Mouse (Mus musculus) liver, embryonic 16.5 days (tissue): ENCODE results near the gene Dnm3. TPM values are rescaled to one million over a fixed set of nuclear protein-coding genes. Genes with fewer than 3 reads are reported as not detected.
"Not testable (repeated sequence)": the region's sequence is repeated elsewhere in the genome, so short reads cannot be mapped to it uniquely, and the experiment has no call there.

Experiments used
- ATAC-seq: fragments of 200-750 bp; cut with Nextera tagmentation; 2 replicates; pipeline ENCODE4 v1.8.0; 2017; ENCODE audit warnings: low read depth, mild to moderate bottlenecking, moderate number of reproducible peaks, moderate library complexity
- H3K27ac ChIP-seq: fragments of 300-500 bp; sonication (generic); 2 replicates; pipeline ENCODE4 v1.5.1; 2014; ENCODE audit warnings: mild to moderate bottlenecking, low read length
- H3K27me3 ChIP-seq: fragments of 300-500 bp; sonication (generic); 2 replicates; pipeline ENCODE4 v1.6.1; 2014; ENCODE audit warnings: low read depth, low read length, mixed read lengths; ENCODE audit not compliant: control insufficient read depth, insufficient read depth
- H3K36me3 ChIP-seq: fragments of 300-500 bp; sonication (generic); 2 replicates; pipeline ENCODE4 v1.6.1; 2014; ENCODE audit warnings: mild to moderate bottlenecking; ENCODE audit not compliant: control insufficient read depth, insufficient read depth
- H3K4me1 ChIP-seq: fragments of 300-500 bp; sonication (generic); 2 replicates; pipeline ENCODE4 v1.6.1; 2014; ENCODE audit warnings: low read depth, low read length, mixed read lengths; ENCODE audit not compliant: control insufficient read depth
- H3K4me2 ChIP-seq: fragments of 300-500 bp; sonication (generic); 2 replicates; pipeline ENCODE4 v1.6.1; 2014; ENCODE audit warnings: low read depth, low read length, mixed read lengths
- H3K4me3 ChIP-seq: fragments of 300-500 bp; sonication (generic); 2 replicates; pipeline ENCODE4 v1.5.1; 2014; ENCODE audit warnings: low read depth, mild to moderate bottlenecking, low read length
- H3K9ac ChIP-seq: fragments of 300-500 bp; sonication (generic); 2 replicates; pipeline ENCODE4 v1.6.1; 2014; ENCODE audit warnings: low read depth, low read length
- H3K9me3 ChIP-seq: fragments of 300-500 bp; sonication (generic); replicated peaks from 2 replicates; pipeline ENCODE4 v1.6.1; 2016; ENCODE audit warnings: low read length; ENCODE audit not compliant: control insufficient read depth
- WGBS: fragments of 180-500 bp; shearing (Covaris S2); extraction: QIAGEN DNeasy Blood & Tissue Kit; methylation state at CpG from one replicate; pipeline ENCODE4 v1.1.7; 2014; ENCODE audit not compliant: insufficient replicate concordance; 5-methylcytosine and 5-hydroxymethylcytosine counted together
- polyA plus RNA-seq: library from polyadenylated mRNA; unstranded; fragments of >200 nt; fragmentation: Nextera tagmentation; extraction: Ambion mirVana; gene quantifications from 2 replicates; pipeline ENCODE4 v1.2.1, GENCODE M21; 2015

Gene Dnm3
- polyA plus RNA-seq, 1 experiment from 2014 or later, result 1.5 TPM

DNA sequence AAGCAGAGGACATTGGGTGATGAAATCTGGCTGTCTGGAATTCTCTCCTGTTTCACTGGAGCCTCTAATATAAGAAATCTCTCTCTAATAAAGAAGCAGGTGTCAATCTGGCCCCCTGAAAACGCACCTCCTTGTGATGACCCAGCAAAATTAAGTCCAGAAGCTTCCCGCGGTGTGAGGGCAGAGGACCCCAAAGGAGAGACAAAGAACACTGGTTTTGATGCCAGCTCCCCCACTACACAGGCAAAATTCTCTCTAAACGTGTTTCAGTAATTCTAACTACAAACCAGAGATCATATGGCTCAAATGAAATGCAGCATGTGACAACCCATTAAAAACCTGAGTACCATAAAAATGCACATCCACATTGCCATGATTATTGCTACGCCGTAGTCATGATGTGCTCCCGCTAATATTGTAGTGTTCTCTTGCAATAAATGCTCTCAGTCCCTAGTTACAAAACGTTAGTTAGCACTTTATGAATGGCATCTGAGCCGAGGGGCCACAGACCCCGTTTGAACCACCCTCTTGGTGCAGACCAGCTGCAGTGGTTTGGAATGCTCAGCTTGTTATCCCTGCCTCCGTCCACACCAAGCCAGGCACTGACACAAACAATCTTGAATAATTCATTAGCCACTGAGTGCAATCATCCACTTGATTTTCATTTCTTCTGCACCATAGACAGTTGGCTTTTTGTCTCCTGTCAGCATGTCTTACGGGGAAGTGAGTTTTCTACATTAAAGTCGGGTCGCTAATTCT lies 67.4 kb downstream of the Dnm3 start:
- H3K27ac ChIP-seq, result no peak overlapping the region
- H3K27me3 ChIP-seq, result no peaks in the 10 kb centered on the region
- no peaks in the 10 kb centered on the region for H3K9me3 ChIP-seq
- WGBS, result 64% methylated on average over 14 of the region's 14 CpGs
- no peaks in the 10 kb centered on the region for H3K36me3 ChIP-seq
- H3K4me2 ChIP-seq, result no peak overlapping the region
- no peak overlapping the region for H3K4me3 ChIP-seq
- H3K9ac ChIP-seq, result no peak overlapping the region
- no peak for ATAC-seq
- H3K4me1 ChIP-seq, result no peaks in the 10 kb centered on the region

DNA sequence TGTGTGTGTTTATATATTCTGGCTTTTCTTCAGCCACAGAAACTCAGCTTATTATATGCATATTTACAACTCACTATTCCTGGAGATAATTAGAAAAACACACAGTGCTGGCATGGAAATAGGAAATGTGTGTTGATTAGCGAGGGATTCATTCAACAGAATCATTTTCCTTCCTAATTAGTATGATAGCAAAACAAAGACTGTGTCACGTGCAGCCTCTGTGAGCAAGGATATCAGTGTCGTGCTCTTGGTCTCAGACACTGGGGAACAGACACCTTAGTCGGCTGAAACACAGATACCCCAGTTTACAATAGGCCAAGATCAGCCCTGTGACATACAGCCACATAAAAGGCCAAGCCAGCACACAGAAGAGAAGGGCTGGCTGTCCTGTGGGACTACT lies 83.3 kb downstream of the Dnm3 start:
- ATAC-seq, result no peak
- WGBS, result 50% methylated on average over 4 of the region's 4 CpGs
- no peak overlapping the region for H3K9ac ChIP-seq

DNA sequence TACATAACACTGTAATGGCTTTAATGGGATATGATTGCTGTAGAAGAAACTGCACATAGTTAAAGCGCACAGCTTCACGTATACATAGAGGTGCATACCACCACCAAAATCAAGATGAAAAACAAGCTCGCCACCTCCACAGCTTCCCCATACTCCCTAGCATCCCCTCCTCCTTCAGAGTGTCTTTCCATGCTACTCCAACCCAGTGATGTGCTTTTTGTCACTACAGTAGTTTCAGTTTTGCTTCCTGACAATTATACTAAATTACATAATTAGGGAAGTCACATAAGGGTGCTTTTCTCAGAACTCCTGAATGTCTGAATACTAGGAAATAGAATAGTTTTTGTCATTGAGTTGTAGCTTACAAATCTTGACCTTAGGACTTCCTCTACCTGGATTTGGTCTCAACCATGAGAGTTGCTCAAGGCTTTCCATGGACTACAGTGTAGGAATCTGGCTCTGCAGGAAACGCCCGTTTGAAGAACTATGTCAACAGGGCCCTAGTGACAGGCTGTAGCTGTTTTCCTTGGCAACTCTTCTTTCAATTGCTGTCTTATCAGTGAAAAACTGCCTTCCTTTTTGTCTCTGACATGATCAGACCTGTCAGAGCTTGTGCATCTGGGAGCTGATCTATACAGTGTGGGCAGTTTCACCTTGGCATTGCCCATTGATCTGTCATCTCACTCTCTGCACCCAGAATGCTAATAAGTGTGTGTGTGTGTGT lies 89.2 kb downstream of the Dnm3 start:
- no peak overlapping the region for H3K4me2 ChIP-seq
- H3K27ac ChIP-seq, result no peak overlapping the region
- H3K9ac ChIP-seq, result no peak overlapping the region
- no peaks in the 10 kb centered on the region for H3K4me1 ChIP-seq
- no peak overlapping the region for H3K4me3 ChIP-seq
- no peaks in the 10 kb centered on the region for H3K36me3 ChIP-seq
- no peaks in the 10 kb centered on the region for H3K9me3 ChIP-seq
- H3K27me3 ChIP-seq, result no peaks in the 10 kb centered on the region
- ATAC-seq, result no peak
- WGBS, result 61% methylated on average over 5 of the region's 5 CpGs

More for the DNA sequence above, 83.3 kb downstream of the Dnm3 start:
- H3K27me3 ChIP-seq, result no peaks in the 10 kb centered on the region
- no peaks in the 10 kb centered on the region for H3K9me3 ChIP-seq
- no peak overlapping the region for H3K27ac ChIP-seq
- no peak overlapping the region for H3K4me2 ChIP-seq
- no peaks in the 10 kb centered on the region for H3K4me1 ChIP-seq
- H3K36me3 ChIP-seq, result no peaks in the 10 kb centered on the region
- H3K4me3 ChIP-seq, result no peak overlapping the region

- not testable (repeated sequence) for H3K9me3 ChIP-seq, H3K9ac ChIP-seq, H3K36me3 ChIP-seq, ATAC-seq, H3K27me3 ChIP-seq, H3K27ac ChIP-seq, H3K4me2 ChIP-seq, H3K4me1 ChIP-seq, H3K4me3 ChIP-seq
- 77% methylated on average over 1 of the region's 1 CpGs for WGBS
Observed at GRCm38 (mm10) chr1:162373068-162373467, 104.8 kb downstream of the Dnm3 start.

GRCm38 (mm10) chr1:162369726-162370125 lies 108.1 kb downstream of the Dnm3 start:
- ATAC-seq, result no peak
- WGBS, result 50% methylated on average over 4 of the region's 4 CpGs
- Histone ChIP-seq H3K9ac (no peak overlapping the region), H3K27me3 (no peaks in the 10 kb centered on the region), H3K4me1 (no peaks in the 10 kb centered on the region), H3K9me3 (no peaks in the 10 kb centered on the region), H3K4me3 (no peak overlapping the region), H3K27ac (no peak overlapping the region), H3K36me3 (no peaks in the 10 kb centered on the region), H3K4me2 (no peak overlapping the region)

- ATAC-seq, result no peak
- no peak overlapping the region for H3K4me3 ChIP-seq
- H3K4me2 ChIP-seq, result no peak overlapping the region
- H3K27ac ChIP-seq, result no peak overlapping the region
- H3K36me3 ChIP-seq, result no peaks in the 10 kb centered on the region
- no peaks in the 10 kb centered on the region for H3K4me1 ChIP-seq
- H3K9me3 ChIP-seq, result no peaks in the 10 kb centered on the region
- 47% methylated on average over 5 of the region's 5 CpGs for WGBS
- no peak overlapping the region for H3K9ac ChIP-seq
- no peaks in the 10 kb centered on the region for H3K27me3 ChIP-seq
Observed at GRCm38 (mm10) chr1:162361978-162362377, 115.9 kb downstream of the Dnm3 start.

GRCm38 (mm10) chr1:162359270-162359669 lies 118.6 kb downstream of the Dnm3 start:
- Histone ChIP-seq H3K27ac (no peak overlapping the region), H3K27me3 (no peaks in the 10 kb centered on the region), H3K9me3 (no peaks in the 10 kb centered on the region), H3K4me1 (no peaks in the 10 kb centered on the region), H3K9ac (no peak overlapping the region), H3K4me3 (no peak overlapping the region), H3K36me3 (no peaks in the 10 kb centered on the region), H3K4me2 (no peak overlapping the region)
- no peak for ATAC-seq
- 68% methylated on average over 8 of the region's 8 CpGs for WGBS

DNA sequence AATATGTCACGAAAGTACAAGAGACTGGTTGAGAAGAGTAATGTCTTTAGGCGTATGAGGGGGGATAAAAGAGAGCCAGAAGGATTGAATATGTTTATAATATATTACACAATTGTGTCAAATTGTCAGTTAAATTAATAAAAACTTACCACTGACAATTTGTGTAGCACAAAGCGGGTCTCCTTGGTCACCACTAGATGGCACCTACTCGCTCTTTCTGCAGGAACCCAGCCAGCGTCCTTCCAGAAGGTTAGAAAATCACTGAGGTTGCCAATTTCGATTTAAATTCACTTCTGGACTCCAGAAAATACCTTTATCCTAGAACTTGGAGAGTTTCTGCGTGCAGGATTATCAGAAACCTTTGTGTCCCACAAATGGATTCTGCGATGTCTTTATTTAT lies 119.8 kb downstream of the Dnm3 start:
- H3K4me2 ChIP-seq, result no peak overlapping the region
- no peaks in the 10 kb centered on the region for H3K9me3 ChIP-seq
- 25% methylated on average over 8 of the region's 8 CpGs for WGBS
- H3K4me3 ChIP-seq, result no peak overlapping the region
- ATAC-seq, result no peak
- no peaks in the 10 kb centered on the region for H3K27me3 ChIP-seq
- H3K27ac ChIP-seq, result no peak overlapping the region
- H3K4me1 ChIP-seq, result no peaks in the 10 kb centered on the region
- no peak overlapping the region for H3K9ac ChIP-seq
- H3K36me3 ChIP-seq, result no peaks in the 10 kb centered on the region

DNA sequence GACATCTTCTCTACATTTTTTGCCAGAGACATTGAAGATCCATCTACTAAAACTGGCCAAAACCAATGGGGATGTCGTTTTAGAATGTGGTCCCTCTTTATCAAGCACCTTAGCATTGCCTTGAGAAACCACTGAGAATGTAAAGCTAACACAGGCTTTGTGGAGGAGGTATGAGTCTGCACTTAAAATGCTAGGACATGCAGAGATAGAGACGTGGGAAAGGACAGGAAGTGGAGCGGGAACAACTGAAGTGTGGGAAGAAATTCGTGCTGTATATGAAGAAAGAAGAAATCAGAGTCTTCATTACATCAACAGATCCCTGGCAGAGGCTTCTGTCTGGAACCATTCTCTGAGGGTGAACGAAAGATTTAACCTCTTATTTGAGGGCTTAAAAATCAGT lies 121.4 kb downstream of the Dnm3 start:
- no peaks in the 10 kb centered on the region for H3K27me3 ChIP-seq
- H3K9me3 ChIP-seq, result no peaks in the 10 kb centered on the region
- H3K36me3 ChIP-seq, result no peaks in the 10 kb centered on the region
- no peak overlapping the region for H3K4me3 ChIP-seq
- no peak overlapping the region for H3K27ac ChIP-seq
- H3K9ac ChIP-seq, result no peak overlapping the region
- WGBS, result 32% methylated on average over 5 of the region's 5 CpGs
- no peak for ATAC-seq
- H3K4me1 ChIP-seq, result no peaks in the 10 kb centered on the region
- no peak overlapping the region for H3K4me2 ChIP-seq
